Mouse (Mus musculus) hematopoietic stem cell, adult 5-6 weeks (primary cell): ENCODE measurements around the gene Ilf3. TPM values are rescaled to one million over a fixed set of nuclear protein-coding genes. Genes with fewer than 3 reads are reported as not detected.
"Not testable (repeated sequence)": the region's sequence is repeated elsewhere in the genome, so short reads cannot be mapped to it uniquely, and the experiment has no call there.

Source experiments
- ATAC-seq, 2 experiments: fragments of 125-278 bp in 1 of 2; replicated peaks in 1 of 2; 2 replicates each; pipeline ENCODE4 v1.8.0; 2016 to 2017; ENCODE audit warnings: inconsistent platforms in 2 of 2, mild to moderate bottlenecking in 2 of 2, moderate number of reproducible peaks in 2 of 2, low read depth in 1 of 2, moderate TSS enrichment in 1 of 2; ENCODE audit not compliant: low FRiP score in 2 of 2, poor library complexity in 2 of 2, severe bottlenecking in 2 of 2, insufficient read depth in 1 of 2, low TSS enrichment in 1 of 2
- total RNA-seq: library from RNA; stranded (forward); fragments of 172-1452, 232-1000 nt; gene quantifications from 2 replicates; pipeline ENCODE4 v1.2.3, GENCODE M21; 2017

Gene Ilf3
- total RNA-seq = 98.6 and 163 TPM in 2 replicates

DNA sequence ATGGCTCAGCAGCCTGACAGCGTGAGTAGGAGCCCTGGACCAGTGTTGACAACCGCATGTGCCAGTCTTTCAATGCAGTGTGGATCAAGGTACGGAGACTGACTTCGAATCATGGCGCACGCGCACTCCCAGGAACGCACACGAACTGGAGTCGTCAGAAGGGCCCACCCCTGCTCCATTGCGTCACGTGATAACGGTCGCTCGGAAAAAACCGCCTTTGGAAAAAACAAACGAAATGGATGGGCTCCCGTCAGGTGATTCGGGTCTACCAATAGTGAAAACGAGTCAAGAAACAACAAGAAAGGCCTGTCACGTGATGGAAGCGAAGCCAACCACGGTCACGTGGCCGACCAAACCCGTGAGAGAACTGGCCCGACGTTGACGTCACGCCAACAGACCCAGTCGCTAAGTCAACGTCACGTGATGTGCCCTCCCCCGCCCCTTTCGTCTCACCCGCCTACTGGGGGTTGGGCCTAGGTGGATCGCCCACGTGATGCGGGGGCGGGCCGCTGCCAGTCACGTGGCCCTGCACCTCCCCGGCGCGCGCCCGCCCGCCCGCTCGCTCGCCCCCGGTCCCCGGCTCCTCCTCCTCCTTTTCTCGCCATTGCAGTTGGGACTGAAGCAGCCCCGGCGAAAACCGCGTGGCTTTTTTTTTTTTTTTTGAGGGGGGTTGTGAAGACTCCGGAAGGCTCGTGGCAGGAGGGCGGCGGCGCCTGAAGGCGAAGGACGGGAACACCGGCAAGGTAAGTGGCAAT, at the start of gene Ilf3:
TSS of gene Ilf3 (plus strand) at position 515 of the 755 bp plus-strand sequence.
- peak; percentile 82 to 87 for ATAC-seq

DNA sequence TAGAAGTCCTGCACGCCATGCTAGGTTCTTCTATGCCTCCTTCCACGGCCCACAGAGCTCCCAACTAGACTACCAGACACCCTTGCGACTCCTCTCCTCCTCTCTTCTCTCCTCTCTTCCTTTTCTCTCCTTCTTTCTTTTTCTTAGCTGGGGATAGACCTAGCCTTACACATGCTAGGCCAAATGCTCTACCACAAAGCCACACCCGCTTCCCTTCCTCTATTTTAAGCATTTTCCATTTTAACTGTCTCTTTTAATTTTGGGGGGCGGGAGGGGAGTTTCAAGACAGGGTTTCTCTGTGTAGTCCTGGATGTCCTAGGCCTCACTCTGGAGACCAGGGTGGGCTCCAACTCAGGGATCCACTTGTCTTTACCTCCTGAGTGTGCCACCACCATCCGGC, 48.9 kb upstream of the Ilf3 start:
- no peak for ATAC-seq

DNA sequence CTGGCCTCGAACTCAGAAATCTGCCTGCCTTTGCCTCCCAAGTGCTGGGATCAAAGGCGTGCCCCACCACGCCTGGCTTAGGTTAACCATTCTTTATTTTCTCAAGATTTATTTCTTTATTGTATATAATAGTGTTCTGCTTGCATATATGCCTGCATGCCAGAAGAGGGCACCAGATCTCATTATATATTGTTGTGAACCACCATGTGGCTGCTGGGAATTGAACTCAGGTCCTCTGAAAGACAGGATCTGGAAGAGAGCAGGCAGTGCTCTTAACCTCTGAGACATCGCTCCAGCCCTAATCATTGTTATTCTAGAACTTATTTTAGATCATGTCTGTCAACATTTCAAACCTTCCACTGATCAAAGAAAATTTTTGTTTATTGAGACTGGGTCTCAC, 48.2 kb upstream of the Ilf3 start:
- ATAC-seq = no peak

DNA sequence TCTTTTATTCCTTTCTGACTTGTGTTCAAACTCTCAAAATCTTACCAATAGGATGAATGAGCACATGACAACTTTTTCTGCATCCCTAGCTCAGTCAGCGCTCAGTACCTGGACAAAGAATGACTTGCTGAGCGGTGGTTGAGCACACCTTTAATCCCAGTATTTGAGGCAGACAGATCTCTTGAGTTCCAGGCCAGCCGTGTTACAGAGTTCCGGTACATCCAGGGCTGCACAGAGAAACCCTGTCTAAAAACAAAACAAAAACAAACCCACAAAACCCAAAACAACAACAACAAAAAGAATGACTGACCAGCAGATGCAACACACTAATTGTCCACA, 47.4 kb upstream of the Ilf3 start:
- ATAC-seq = no peak

DNA sequence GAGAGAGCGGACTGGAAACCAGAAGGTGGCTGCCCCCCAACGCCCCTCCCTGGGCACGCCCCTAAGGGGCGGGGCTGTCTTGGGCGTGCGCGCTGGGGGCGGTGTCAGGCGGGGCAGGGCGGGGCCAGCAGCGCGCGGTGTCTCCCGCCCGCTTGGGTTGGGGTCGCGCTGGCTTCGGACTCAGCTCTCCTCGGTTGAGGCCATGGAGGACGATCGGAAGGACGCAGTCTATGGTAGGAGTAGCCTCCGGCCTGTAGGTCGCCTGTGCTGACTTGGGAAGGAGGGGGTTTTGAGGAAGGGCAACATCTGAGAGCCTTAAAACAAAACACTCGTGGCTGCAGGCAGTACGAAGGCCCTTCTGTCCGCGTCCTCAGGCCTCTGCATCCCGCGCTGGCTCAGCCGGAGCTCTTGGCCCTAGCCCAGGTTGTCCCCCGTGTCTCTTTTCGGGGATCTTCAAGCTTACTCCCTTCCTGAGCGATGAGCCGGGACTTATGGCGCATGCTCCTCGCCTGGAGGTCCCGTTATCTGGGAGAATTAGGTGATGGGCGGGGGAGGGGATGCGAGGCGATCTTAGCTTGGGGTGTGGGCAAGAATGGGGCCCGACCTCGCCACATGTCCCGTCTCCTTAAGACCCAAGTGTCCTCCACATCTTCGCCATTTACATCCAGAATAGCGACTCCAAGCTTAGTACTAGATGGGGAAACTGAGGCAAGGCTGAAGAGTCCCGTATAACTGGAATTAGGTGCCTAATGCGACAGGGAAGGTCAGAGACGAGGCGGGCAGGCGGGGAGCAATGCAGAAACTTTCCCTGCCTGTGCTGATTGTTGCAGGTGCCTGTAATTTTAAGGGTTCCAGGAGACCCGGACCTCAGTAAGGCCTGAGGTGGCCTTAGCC, 46.8 kb upstream of the Ilf3 start, which contains the start of gene Slc44a2:
TSS of gene Slc44a2 (plus strand) at position 80 of the 894 bp plus-strand sequence.
- ATAC-seq = peak; percentile 54 to 83

DNA sequence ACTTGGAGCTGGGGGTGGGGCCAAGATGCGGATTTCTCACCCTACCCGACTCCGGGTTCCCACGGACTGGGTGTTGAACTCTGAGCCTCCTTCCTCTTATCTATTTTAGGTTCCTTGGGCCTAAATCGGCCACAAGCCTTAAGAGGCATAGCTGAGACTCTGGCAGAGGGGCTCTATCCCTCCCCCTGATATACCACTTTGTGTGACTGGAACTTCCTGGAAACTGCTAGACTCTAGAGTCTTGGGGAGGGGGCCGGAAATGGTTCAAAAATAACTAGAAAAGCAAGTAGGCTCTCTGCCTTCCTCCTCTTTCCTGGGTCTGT, 46.2 kb upstream of the Ilf3 start:
- peak; percentile 32 to 58 for ATAC-seq

DNA sequence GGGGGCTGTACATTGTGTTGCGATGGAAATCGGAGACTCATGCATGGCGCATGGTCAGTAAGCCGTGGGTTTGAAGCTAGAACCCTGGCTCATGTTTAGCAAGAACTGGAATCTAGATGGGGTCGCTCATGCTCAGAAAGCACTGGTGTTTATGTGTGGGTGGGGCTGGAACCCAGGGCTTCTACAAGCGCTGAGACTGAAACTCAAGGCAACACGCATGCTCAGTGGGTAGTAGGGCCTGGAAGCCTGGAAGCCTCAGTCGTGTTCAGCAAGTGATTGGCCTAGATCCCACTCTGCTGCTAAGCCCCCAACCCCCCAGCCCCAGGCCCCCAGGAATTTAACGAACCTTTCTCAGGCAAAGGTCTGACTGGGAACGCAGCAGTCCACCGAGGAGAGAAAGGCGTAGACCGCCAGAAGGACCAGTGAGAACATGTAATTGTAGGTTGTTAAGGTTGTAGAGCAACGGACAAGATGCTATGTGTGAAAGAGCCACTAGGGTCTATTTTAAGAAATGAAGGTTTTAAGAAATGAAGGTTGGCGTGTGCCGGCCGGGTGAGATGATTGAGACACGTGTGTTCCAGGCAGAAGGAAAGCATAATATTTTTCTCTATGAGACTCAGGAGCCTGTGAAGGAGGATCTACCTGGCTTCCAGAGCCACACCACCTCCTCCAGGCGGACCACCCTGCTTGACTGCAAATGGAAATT, 45.3 kb upstream of the Ilf3 start:
- no peak for ATAC-seq

DNA sequence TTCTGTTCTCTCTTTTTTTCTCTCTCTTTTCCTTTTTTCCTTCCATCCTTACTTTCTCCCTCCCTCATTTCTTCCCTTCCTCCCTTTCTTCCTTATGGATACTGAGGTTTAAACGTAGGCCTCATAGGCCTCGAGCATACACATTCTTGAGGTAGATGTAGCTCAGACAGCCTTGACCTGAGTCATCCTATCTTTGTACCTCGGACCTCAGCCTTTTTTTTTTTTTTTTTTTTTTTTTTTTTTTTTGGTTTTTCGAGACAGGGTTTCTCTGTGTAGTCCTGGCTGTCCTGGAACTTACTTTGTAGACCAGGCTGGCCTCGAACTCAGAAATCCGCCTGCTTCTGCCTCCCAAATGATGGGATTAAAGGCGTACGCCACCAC, 44.8 kb upstream of the Ilf3 start:
- ATAC-seq = not testable (repeated sequence)

DNA sequence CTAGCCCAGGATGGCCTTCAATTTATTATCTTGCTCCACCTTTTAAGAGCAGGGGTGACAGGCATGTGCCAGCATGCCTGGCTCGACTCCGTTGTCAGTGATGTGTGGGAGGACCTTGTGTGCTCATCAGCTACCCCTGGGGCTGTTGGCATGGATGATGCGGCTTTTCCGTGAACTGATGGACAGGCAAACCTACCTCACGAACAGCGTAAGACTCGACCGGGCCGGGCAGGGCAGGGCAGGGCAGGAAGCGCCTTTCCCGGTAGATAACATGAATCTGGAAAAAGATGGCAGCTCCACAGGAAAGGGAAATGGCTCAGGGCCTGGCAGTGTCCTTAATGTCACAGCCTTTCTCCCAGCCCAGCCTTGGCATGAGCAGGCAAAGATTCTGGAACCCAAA, 43.4 kb upstream of the Ilf3 start:
- ATAC-seq = no peak

DNA sequence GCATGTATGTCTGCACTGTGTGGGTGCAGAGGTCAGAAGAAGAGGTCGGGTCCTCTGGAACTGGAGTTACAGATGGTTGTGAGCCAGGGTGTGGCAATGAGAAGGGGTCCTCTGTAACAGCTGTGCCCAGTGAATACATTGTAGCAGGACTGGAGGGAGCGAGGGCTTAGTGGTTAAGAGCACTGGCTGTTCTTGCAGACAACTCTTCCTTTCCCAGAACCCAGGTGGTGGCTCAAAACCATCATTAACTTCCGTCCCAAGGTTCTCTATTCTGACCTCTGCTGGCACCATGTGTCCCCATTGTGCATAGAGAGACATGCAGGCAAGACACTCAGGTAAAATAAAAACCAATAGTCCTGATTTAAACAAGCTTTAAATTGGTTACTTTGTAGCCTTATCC, 40.1 kb upstream of the Ilf3 start:
- ATAC-seq = peak; percentile 12 to 35; a peak in 1 of 4 replicates

DNA sequence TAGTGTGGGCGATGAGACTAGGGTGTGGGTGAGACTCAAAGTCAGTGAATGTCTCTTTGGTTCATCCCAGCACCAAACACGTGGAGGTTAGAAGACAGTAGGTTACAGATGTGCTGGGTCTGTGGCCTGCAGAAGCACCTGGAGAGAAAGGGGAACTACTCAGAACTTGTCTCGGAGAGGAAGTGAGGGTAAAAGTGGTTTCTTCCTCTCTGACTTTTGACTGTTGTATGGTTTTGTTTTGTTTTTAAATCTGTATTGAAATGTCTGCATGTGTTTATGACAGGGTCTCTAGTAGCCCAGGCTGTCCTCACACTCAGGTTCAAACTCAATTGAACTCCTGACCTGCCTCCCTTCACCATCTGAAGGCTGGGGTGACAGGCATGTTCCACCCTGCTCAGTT, 39.6 kb upstream of the Ilf3 start:
- peak; percentile 80 to 83 for ATAC-seq

DNA sequence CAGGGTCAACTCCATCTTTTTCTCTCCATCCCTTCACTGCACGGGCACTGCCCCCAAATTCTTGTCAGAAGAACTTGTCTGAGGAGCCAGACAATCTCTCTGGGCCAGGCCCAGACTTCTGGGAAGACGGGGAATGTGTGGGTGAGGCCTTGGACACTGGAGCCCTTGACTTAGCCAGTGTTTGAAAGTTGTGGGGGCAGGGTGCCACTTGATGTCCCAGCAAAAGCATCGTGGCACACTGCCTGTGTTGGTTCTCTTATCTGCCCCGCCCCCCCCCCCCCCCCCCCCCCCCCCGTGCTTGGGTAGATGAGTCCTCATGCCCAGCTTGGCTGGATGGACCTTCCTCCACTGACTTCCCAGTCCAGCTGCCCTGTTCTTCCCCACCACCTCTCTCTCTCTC, 38.6 kb upstream of the Ilf3 start:
- ATAC-seq = no peak

DNA sequence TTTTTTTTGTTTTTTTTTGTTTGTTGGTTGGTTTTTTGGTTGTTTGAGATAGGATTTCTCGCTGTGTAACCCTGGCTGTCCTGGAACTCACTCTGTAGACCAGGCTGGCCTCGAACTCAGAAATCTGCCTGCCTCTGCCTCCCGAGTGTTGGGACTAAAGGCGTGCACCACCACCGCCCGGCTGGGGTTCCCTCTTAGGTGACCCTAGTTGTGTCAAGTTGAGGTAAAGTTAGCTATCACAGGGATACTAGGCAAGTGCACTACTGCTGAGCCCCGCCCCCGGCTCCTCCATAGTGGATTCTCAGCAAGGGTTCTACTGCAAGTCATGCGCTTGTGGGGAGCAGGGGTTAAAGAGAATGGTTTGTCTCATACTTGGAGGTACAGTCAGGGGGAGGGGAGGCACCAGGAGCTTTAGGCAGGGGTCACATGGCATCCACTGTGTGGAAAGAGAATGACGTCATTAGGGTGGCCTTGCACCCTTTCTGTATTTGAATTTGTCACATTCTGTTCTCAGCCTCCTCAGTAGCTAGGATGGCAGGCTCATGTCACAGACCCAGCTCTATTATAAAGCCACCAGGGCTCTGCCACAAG, 37.9 kb upstream of the Ilf3 start:
- no peak for ATAC-seq

DNA sequence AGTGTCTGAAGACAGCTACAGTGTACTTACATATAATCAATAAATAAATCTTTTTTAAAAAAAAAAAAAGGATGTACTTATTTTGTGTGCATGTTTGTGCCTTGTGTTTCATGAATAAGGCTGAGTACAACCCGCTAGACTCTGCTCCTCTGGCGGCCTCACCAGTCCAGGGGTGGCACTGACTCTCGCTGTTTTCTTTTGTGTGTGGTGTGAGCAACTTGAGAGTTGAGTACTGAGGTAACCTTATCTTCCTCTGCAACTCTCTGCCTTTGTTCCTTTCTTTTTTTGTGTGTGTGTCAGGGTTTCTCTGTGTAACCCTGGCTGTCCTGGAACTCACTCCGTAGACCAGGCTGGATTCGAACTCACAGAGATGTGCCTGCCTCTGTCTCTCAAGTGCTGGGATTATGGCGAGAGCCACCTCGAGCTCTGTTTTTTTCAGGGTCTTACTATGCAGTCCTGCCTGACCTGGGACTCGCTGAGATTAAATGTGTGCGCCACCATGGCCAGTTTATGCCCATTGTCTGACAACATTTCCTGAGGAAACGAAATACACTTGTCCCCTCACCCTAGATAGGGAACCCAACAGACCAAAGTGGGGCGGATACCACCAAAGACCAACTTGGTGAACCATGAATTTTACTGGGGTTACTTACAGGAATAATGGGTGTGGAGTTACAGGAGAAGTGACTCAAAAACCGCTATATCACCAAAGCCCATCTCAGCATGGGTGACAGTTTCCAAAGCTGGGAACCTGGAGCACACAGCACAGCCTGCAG, 36.1 kb upstream of the Ilf3 start:
- no peak for ATAC-seq

DNA sequence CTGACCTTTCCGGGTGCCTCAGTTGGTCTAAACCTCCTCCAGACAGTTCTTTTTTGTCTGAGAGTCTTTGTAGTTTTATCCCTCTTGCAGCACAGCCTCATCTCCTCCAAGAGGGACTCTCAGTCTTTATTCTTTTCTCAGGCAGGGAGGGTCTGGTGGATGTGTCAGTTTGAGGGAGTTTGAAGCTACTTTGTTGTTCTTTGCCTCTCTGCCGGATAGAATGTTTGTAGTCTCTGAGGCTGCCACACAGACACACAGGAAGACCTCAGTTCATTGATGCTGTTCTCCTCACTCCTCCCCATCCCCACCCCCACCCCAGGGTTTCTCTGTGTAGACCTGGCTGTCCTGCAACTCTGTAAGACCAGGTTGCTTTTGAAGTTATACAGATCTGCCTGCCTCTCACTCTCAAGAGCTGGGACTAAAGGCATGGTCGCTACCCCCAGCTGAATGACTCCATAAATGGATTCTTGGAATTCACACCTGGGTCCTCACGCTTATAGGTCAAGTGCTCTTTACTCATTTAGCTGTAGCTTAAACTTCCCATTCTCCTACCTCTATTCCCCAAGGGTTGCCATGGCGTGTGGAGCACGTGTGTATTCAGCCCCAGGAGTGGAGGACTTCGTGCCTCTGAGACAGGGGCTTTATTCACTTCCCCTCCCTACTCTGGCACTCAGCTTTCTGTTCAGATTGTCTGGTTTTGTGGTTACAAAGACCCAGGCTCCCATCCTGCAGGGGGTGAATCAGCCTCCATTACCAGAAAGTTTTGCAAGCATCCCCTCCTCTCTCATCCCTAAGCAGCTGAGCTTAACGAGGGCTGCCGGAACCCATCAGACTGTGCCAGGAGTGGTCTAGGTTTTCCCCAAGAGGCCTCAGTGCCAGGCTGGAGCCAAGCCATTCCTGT, 35.3 kb upstream of the Ilf3 start:
- ATAC-seq = peak; percentile 46 to 69; a peak in 3 of 4 replicates

DNA sequence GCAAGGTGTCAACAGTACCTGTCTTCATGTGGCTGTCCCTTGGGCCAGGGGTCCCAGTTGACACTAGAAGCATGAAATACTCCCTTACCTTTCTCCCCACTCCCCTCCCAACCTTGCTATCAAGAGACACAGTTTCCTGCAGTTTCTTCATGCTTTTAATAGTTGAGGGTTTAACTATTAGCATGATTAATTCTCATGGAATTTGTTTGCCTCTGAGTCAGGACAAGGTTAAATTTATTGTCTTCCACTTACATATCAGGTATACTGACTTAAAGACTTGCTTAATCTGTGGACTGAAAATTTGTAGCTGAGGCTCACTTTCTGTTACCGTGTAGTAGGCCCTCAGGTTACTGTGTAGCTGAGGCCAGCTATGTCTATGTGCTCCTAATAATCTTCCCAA, 34.1 kb upstream of the Ilf3 start:
- ATAC-seq = no peak
